Mouse (Mus musculus) heart, postnatal 0 days (tissue): ENCODE data around the gene Srgap1. TPM values are rescaled to one million over a fixed set of nuclear protein-coding genes. Genes with fewer than 3 reads are reported as not detected.

Experiments
- ATAC-seq: fragments of 200-750 bp; cut with Nextera tagmentation; 2 replicates; pipeline ENCODE4 v1.8.0; 2017; ENCODE audit warnings: low read depth, moderate number of reproducible peaks, moderate library complexity; ENCODE audit not compliant: insufficient read depth
- DNase-seq: peaks from one replicate; pipeline ENCODE4 v3.0.0-alpha.2; 2016; ENCODE audit warnings: low spot score
- H3K27ac ChIP-seq: fragments of 300-500 bp; sonication (generic); 2 replicates; pipeline ENCODE4 v1.5.1; 2014; ENCODE audit warnings: low read depth, mild to moderate bottlenecking
- H3K27me3 ChIP-seq: fragments of 300-500 bp; sonication (generic); 2 replicates; pipeline ENCODE4 v1.6.1; 2014; ENCODE audit warnings: low read length, mixed read lengths; ENCODE audit not compliant: control insufficient read depth, insufficient read depth
- H3K36me3 ChIP-seq: fragments of 300-500 bp; sonication (generic); replicated peaks from 2 replicates; pipeline ENCODE4 v1.6.1; 2014; ENCODE audit warnings: low read length, mixed read lengths; ENCODE audit not compliant: control insufficient read depth, insufficient read depth
- H3K4me1 ChIP-seq: fragments of 300-500 bp; sonication (generic); 2 replicates; pipeline ENCODE4 v1.6.1; 2014; ENCODE audit warnings: antibody characterized with exemption; ENCODE audit not compliant: control insufficient read depth, insufficient read depth
- H3K4me2 ChIP-seq: fragments of 300-500 bp; sonication (generic); 2 replicates; pipeline ENCODE4 v1.6.1; 2014; ENCODE audit warnings: low read depth, mild to moderate bottlenecking, low read length, moderate library complexity
- H3K4me3 ChIP-seq: fragments of 300-500 bp; sonication (generic); 2 replicates; pipeline ENCODE4 v1.5.1; 2014; ENCODE audit warnings: low read depth, low read length
- H3K9ac ChIP-seq: fragments of 300-500 bp; sonication (generic); replicated peaks from 2 replicates; pipeline ENCODE4 v1.6.1; 2014; ENCODE audit warnings: low read depth, low read length, mixed read lengths
- H3K9me3 ChIP-seq: fragments of 300-500 bp; sonication (generic); replicated peaks from 2 replicates; pipeline ENCODE4 v1.6.1; 2016; ENCODE audit warnings: low read length; ENCODE audit not compliant: control insufficient read depth
- CTCF ChIP-seq: IDR thresholded peaks from 2 replicates; pipeline ENCODE4 v1.5.1; 2016; ENCODE audit warnings: antibody characterized with exemption, control low read depth, low read depth
- EP300 ChIP-seq: IDR thresholded peaks from 2 replicates; pipeline ENCODE4 v1.6.1; 2016; ENCODE audit warnings: antibody characterized with exemption, low read depth
- WGBS: fragments of 180-500 bp; shearing (Covaris S2); extraction: QIAGEN DNeasy Blood & Tissue Kit; methylation state at CpG from one replicate; pipeline ENCODE4 v1.1.7; 2014; 5-methylcytosine and 5-hydroxymethylcytosine counted together
- polyA plus RNA-seq: library from polyadenylated mRNA; unstranded; fragments of >200 nt; fragmentation: Nextera tagmentation; extraction: Ambion mirVana; gene quantifications from 2 replicates; pipeline ENCODE4 v1.2.1, GENCODE M21; 2015
- total RNA-seq: library from RNA; depleted of rRNA; stranded (reverse); fragments of >200 nt; gene quantifications from 2 replicates; pipeline ENCODE4 v1.2.3, GENCODE M21; 2014; ENCODE audit warnings: low replicate concordance

Srgap1 gene
- total and polyA plus RNA-seq, 2 experiments from 2014 or later = 3.4 to 5.0 TPM

- 0 out of 2 replicates have a peak, but pooled peaks have one; percentile 6 for ATAC-seq
- H3K4me3 ChIP-seq = no peak overlapping the region
- DNase-seq = peak; percentile 32
- peak overlapping the region; percentile 5; the same call in 1 of the 2 replicates for H3K4me2 ChIP-seq
- 27% methylated on average over 6 of the region's 6 CpGs for WGBS
- H3K27me3 ChIP-seq = no peaks in the 10 kb centered on the region
- H3K9ac ChIP-seq = no peak overlapping the region
- TF ChIP-seq EP300 (no peak), CTCF (no peak)
- no peaks in the 10 kb centered on the region for H3K9me3 ChIP-seq
- H3K36me3 ChIP-seq = no peaks in the 10 kb centered on the region
- peak overlapping the region; percentile 22 for H3K27ac ChIP-seq
- peaks cover 45% of the 10 kb centered on the region for H3K4me1 ChIP-seq
These were observed 41.0 kb downstream of the Srgap1 start for GRCm38 (mm10) chr10:122006151-122006550.

- no peak for TF ChIP-seq EP300
- TF ChIP-seq CTCF = no peak
- H3K27me3 ChIP-seq = no peaks in the 10 kb centered on the region
- H3K4me1 ChIP-seq = peaks cover 45% of the 10 kb centered on the region
- peak; percentile 39; the same call in 1 of the 2 replicates for ATAC-seq
- H3K36me3 ChIP-seq = no peaks in the 10 kb centered on the region
- WGBS = 23% methylated on average over 6 of the region's 6 CpGs
- H3K27ac ChIP-seq = no peak overlapping the region
- no peak overlapping the region for H3K9ac ChIP-seq
- no peaks in the 10 kb centered on the region for H3K9me3 ChIP-seq
- peak; percentile 68 for DNase-seq
- no peak overlapping the region for H3K4me2 ChIP-seq
- H3K4me3 ChIP-seq = no peak overlapping the region
These were observed 41.6 kb downstream of the Srgap1 start for GRCm38 (mm10) chr10:122005560-122005959.

GRCm38 (mm10) chr10:122002930-122003329 is 44.2 kb downstream of the Srgap1 start:
- 39% methylated on average over 6 of the region's 6 CpGs for WGBS
- no peaks in the 10 kb centered on the region for H3K9me3 ChIP-seq
- H3K36me3 ChIP-seq = no peaks in the 10 kb centered on the region
- peaks cover 27% of the 10 kb centered on the region for H3K4me1 ChIP-seq
- H3K4me3 ChIP-seq = no peak overlapping the region
- DNase-seq (no peak), ATAC-seq (no peak; the same call in 1 of the 2 replicates)
- no peak overlapping the region for H3K27ac ChIP-seq
- H3K4me2 ChIP-seq = no peak overlapping the region
- no peaks in the 10 kb centered on the region for H3K27me3 ChIP-seq
- no peak overlapping the region for H3K9ac ChIP-seq
- no peak for TF ChIP-seq EP300

- no peak overlapping the region for H3K4me2 ChIP-seq
- TF ChIP-seq EP300 = no peak
- no peak for TF ChIP-seq CTCF
- H3K27ac ChIP-seq = no peak overlapping the region
- no peak overlapping the region for H3K9ac ChIP-seq
- H3K36me3 ChIP-seq = no peaks in the 10 kb centered on the region
- 0 out of 2 replicates have a peak, but pooled peaks cover 3% of the 10 kb centered on the region for H3K4me1 ChIP-seq
- no peak overlapping the region for H3K4me3 ChIP-seq
- H3K27me3 ChIP-seq = no peaks in the 10 kb centered on the region
- 73% methylated on average over 7 of the region's 7 CpGs for WGBS
- ATAC-seq = no peak
- DNase-seq = no peak
- H3K9me3 ChIP-seq = no peaks in the 10 kb centered on the region
These were observed 48.3 kb downstream of the Srgap1 start for GRCm38 (mm10) chr10:121998806-121999205.

- no peak overlapping the region for H3K27ac ChIP-seq
- no peak for ATAC-seq
- no peaks in the 10 kb centered on the region for H3K9me3 ChIP-seq
- H3K4me1 ChIP-seq = 0 out of 2 replicates have a peak, but pooled peaks cover 3% of the 10 kb centered on the region
- TF ChIP-seq EP300 = no peak
- no peak for TF ChIP-seq CTCF
- no peak overlapping the region for H3K9ac ChIP-seq
- no peak for DNase-seq
- WGBS = 89% methylated on average over 4 of the region's 4 CpGs
- no peak overlapping the region for H3K4me3 ChIP-seq
- H3K4me2 ChIP-seq = no peak overlapping the region
- no peaks in the 10 kb centered on the region for H3K27me3 ChIP-seq
- no peaks in the 10 kb centered on the region for H3K36me3 ChIP-seq
These were observed 50.6 kb downstream of the Srgap1 start for GRCm38 (mm10) chr10:121996500-121996899.

- H3K4me1 ChIP-seq = 0 out of 2 replicates have a peak, but pooled peaks cover 3% of the 10 kb centered on the region
- no peak overlapping the region for H3K4me2 ChIP-seq
- H3K9me3 ChIP-seq = no peaks in the 10 kb centered on the region; the same call in 1 of the 2 replicates
- H3K4me3 ChIP-seq = no peak overlapping the region
- H3K9ac ChIP-seq = no peak overlapping the region
- TF ChIP-seq CTCF (no peak), EP300 (no peak)
- 42% methylated on average over 4 of the region's 4 CpGs for WGBS
- DNase-seq (no peak), ATAC-seq (no peak)
- no peaks in the 10 kb centered on the region for H3K27me3 ChIP-seq
- no peak overlapping the region for H3K27ac ChIP-seq
- H3K36me3 ChIP-seq = no peaks in the 10 kb centered on the region
These were observed 51.7 kb downstream of the Srgap1 start for GRCm38 (mm10) chr10:121995448-121995847.
